Mouse (Mus musculus) cortical plate, adult 2 months (tissue): ENCODE measurements around the gene Astl.

ENCODE experiments used
- CTCF ChIP-seq: fragments of 200-500 bp; IDR thresholded peaks from 2 replicates; pipeline ENCODE4 v1.5.1; 2011; ENCODE audit warnings: mild to moderate bottlenecking, control low read depth, low read length; ENCODE audit not compliant: insufficient read depth; ENCODE audit errors: extremely low read depth
- POLR2A ChIP-seq: fragments of 200-500 bp; IDR thresholded peaks from 2 replicates; pipeline ENCODE4 v1.6.1; 2011; ENCODE audit warnings: mild to moderate bottlenecking, low read length, control low read depth; ENCODE audit not compliant: insufficient read depth; ENCODE audit errors: extremely low read depth

- 0 out of 2 replicates have a peak, but pooled peaks have one; percentile 16 for TF ChIP-seq CTCF
- no peak for TF ChIP-seq POLR2A
These were observed 7.9 kb downstream of the Astl start for GRCm38 (mm10) chr2:127346334-127346733.
